Mouse (Mus musculus) stomach, embryonic 16.5 days (tissue): ENCODE measurements around the gene Rbmxl2. TPM values are rescaled to one million over a fixed set of nuclear protein-coding genes. Genes with fewer than 3 reads are reported as not detected.

ENCODE experiments used
- ATAC-seq: fragments of 200-750 bp; cut with Nextera tagmentation; 2 replicates; pipeline ENCODE4 v1.8.0; 2017; ENCODE audit warnings: moderate number of reproducible peaks, moderate TSS enrichment; ENCODE audit not compliant: insufficient read depth, low FRiP score
- H3K27ac ChIP-seq: fragments of 300-500 bp; sonication (generic); 2 replicates; pipeline ENCODE4 v1.5.1; 2014; ENCODE audit warnings: low read length
- H3K27me3 ChIP-seq: fragments of 300-500 bp; sonication (generic); 2 replicates; pipeline ENCODE4 v1.6.1; 2014; ENCODE audit warnings: low read length, control low read depth, mixed read lengths; ENCODE audit not compliant: control insufficient read depth, insufficient read depth
- H3K36me3 ChIP-seq: fragments of 300-500 bp; sonication (generic); 2 replicates; pipeline ENCODE4 v1.6.1; 2014; ENCODE audit warnings: low read length; ENCODE audit not compliant: control insufficient read depth, insufficient read depth
- H3K4me1 ChIP-seq: fragments of 300-500 bp; sonication (generic); 2 replicates; pipeline ENCODE4 v1.6.1; 2014; ENCODE audit warnings: low read length, control low read depth, mixed read lengths; ENCODE audit not compliant: control insufficient read depth, insufficient read depth
- H3K4me2 ChIP-seq: fragments of 300-500 bp; sonication (generic); 2 replicates; pipeline ENCODE4 v1.6.1; 2014; ENCODE audit warnings: low read depth, low read length, mixed read lengths
- H3K4me3 ChIP-seq: fragments of 300-500 bp; sonication (generic); replicated peaks from 2 replicates; pipeline ENCODE4 v1.5.1; 2014; ENCODE audit warnings: mild to moderate bottlenecking, low read length
- H3K9ac ChIP-seq: fragments of 300-500 bp; sonication (generic); 2 replicates; pipeline ENCODE4 v1.6.1; 2014; ENCODE audit warnings: low read length
- H3K9me3 ChIP-seq: fragments of 300-500 bp; sonication (generic); replicated peaks from 2 replicates; pipeline ENCODE4 v1.6.1; 2016; ENCODE audit warnings: low read length, control low read depth; ENCODE audit not compliant: control insufficient read depth
- WGBS: fragments of 180-500 bp; shearing (Covaris S2); extraction: QIAGEN DNeasy Blood & Tissue Kit; methylation state at CpG from one replicate; pipeline ENCODE4 v1.1.7; 2014; 5-methylcytosine and 5-hydroxymethylcytosine counted together
- polyA plus RNA-seq: library from polyadenylated mRNA; unstranded; fragments of >200 nt; fragmentation: Nextera tagmentation; extraction: Ambion mirVana; gene quantifications from 2 replicates; pipeline ENCODE4 v1.2.1, GENCODE M21; 2015

Gene Rbmxl2
- polyA plus RNA-seq: not detected in 2 replicates

GRCm38 (mm10) chr7:107209204-107209860 is at the start of gene Rbmxl2:
Gene Rbmxl2 (plus strand): TSS chr7:107209445.
- Histone ChIP-seq H3K27me3 (peaks cover 30% of the 10 kb centered on the region), H3K4me3 (peak within 1 kb of the TSS; percentile 8; the same call in 1 of the 2 replicates), H3K4me2 (peak within 1 kb of the TSS; percentile 19; the same call in 1 of the 2 replicates), H3K36me3 (no peaks in the 10 kb centered on the region), H3K27ac (no peak within 1 kb of the TSS), H3K9ac (no peak within 1 kb of the TSS), H3K4me1 (no peaks in the 10 kb centered on the region), H3K9me3 (peaks cover 13% of the 10 kb centered on the region)
- no peak for ATAC-seq
- WGBS: 29% methylated on average over 70 of the region's 70 CpGs

DNA sequence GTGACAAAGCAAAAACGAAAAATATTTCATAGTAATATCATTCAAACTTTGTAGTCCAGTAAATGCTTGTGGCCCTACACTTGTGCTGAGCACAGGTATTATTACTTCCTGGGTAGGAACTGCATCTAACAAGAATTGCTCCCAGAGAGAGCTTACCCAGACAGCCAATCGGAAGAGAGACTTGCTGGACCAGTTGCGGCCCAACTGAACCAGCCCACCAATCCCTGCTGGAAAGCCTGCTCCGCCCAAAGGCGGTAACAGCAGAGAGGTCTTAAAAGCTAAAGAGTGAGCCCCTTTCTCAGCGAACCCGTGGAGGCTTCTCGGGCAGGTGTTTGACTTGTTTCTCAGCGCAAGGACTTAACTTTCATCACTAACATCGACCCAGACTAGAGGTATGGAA is 42.6 kb upstream of the Rbmxl2 start, which contains the start of gene Nlrp14:
TSS of gene Nlrp14 (plus strand) at position 301 of the 400 bp plus-strand sequence.
- no peaks in the 10 kb centered on the region for H3K9me3 ChIP-seq
- no peak within 1 kb of the TSS for H3K27ac ChIP-seq
- no peak within 1 kb of the TSS for H3K4me2 ChIP-seq
- H3K4me1 ChIP-seq: no peaks in the 10 kb centered on the region
- no peak for ATAC-seq
- no peak within 1 kb of the TSS for H3K9ac ChIP-seq
- H3K27me3 ChIP-seq: no peaks in the 10 kb centered on the region
- no peak within 1 kb of the TSS for H3K4me3 ChIP-seq
- 74% methylated on average over 10 of the region's 10 CpGs for WGBS
- no peaks in the 10 kb centered on the region for H3K36me3 ChIP-seq

DNA sequence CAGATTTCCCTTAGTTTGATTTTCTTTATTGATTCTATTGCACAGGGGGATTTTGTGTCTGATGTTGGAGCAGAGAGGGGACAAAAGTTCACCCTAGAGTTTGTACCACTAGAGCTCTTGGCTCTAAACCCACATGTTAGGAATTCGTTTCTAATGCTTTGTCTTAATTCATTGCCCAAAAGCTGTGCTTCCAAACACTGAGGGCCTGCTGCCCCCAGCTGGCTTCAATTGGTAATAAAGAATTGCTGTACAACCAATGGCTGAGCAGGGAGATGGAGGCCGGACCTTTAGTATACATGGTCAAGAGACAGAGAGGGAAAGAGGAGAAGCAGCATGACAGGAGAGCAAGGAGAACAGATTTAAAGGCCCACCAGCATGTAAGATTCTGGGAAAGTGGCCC is 28.8 kb upstream of the Rbmxl2 start:
- Histone ChIP-seq H3K4me2 (no peak overlapping the region), H3K4me3 (no peak overlapping the region), H3K27ac (no peak overlapping the region), H3K4me1 (no peaks in the 10 kb centered on the region), H3K9me3 (no peaks in the 10 kb centered on the region), H3K9ac (no peak overlapping the region), H3K27me3 (no peaks in the 10 kb centered on the region), H3K36me3 (no peaks in the 10 kb centered on the region)
- WGBS: 42% methylated on average over 2 of the region's 2 CpGs
- ATAC-seq: no peak

DNA sequence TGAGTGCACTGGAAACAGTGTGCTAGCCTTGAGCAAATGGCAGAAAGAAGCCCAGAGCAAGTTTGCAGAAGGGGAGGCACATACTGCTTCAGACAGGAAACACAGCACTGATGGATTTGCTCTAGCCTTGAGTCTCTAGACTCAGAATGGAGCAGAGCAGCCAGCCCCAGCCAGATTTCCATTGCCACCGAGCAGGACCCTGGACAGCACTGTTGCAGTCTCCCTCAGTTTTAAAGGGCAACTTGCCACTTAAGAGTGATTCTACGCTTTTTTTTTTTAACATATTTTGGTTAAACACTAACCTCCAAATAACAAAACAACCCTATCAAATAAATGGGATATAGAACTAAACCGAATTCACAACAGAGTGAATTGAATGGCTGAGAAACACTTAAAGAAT is 7.4 kb upstream of the Rbmxl2 start:
- Histone ChIP-seq H3K4me3 (no peak overlapping the region), H3K9me3 (no peaks in the 10 kb centered on the region), H3K36me3 (no peaks in the 10 kb centered on the region), H3K4me2 (no peak overlapping the region), H3K4me1 (no peaks in the 10 kb centered on the region), H3K27me3 (no peaks in the 10 kb centered on the region), H3K27ac (no peak overlapping the region), H3K9ac (no peak overlapping the region)
- ATAC-seq: no peak
- 35% methylated on average over 3 of the region's 3 CpGs for WGBS

GRCm38 (mm10) chr7:107207843-107208242 is 1.4 kb upstream of the Rbmxl2 start:
- no peaks in the 10 kb centered on the region for H3K36me3 ChIP-seq
- ATAC-seq: no peak
- H3K9ac ChIP-seq: no peak overlapping the region
- no peak overlapping the region for H3K4me2 ChIP-seq
- H3K4me1 ChIP-seq: no peaks in the 10 kb centered on the region
- H3K27ac ChIP-seq: no peak overlapping the region
- peaks cover 30% of the 10 kb centered on the region for H3K27me3 ChIP-seq
- H3K4me3 ChIP-seq: no peak overlapping the region
- peaks cover 13% of the 10 kb centered on the region for H3K9me3 ChIP-seq
- 85% methylated on average over 3 of the region's 3 CpGs for WGBS

DNA sequence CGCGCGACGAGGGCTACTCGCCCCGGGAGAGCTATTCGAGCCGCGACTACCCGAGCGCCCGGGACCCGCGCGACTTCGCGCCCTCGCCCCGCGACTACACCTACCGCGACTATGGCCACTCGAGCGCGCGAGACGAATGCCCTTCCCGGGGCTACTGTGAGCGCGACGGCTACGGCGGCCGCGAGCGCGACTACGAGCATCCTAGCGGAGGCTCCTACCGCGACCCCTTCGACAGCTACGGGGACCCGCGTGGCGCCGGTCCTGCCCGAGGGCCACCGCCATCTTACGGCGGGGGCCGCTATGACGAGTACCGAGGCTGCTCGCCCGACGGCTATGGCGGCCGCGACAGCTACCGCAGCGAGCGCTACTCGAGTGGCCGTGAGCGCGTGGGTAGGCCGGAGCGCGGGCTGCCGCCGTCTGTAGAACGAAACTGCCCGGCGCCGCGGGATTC is 906 bp downstream of the Rbmxl2 start:
- Histone ChIP-seq H3K9me3 (peaks cover 13% of the 10 kb centered on the region), H3K4me1 (no peaks in the 10 kb centered on the region), H3K4me2 (peak overlapping the region; percentile 19; the same call in 1 of the 2 replicates), H3K9ac (no peak overlapping the region), H3K4me3 (peak overlapping the region; percentile 8; the same call in 1 of the 2 replicates), H3K36me3 (no peaks in the 10 kb centered on the region), H3K27me3 (peaks cover 30% of the 10 kb centered on the region), H3K27ac (no peak overlapping the region)
- no peak for ATAC-seq
- 24% methylated on average over 74 of the region's 77 CpGs for WGBS

DNA sequence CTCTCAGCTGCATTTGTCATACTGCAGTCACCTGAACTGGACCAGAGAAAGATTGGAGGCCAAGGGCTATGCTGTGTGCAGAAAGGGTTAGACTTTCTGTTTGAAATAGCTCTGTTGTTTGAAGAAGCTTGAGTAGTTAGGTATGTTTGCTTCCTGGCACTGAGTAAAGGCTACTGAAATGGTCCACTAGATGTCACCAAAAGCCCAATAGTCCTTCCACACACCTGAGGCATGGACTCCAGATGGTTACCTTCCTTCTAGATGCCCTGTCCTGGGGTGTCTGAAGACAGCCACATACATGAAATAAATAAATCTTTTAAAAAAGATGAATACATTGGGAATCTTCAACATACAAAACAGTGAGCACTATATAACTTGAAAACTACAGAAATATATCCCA is 6.5 kb downstream of the Rbmxl2 start:
- Histone ChIP-seq H3K4me3 (no peak overlapping the region), H3K27ac (no peak overlapping the region), H3K9me3 (no peaks in the 10 kb centered on the region), H3K4me2 (no peak overlapping the region), H3K9ac (no peak overlapping the region), H3K36me3 (no peaks in the 10 kb centered on the region), H3K27me3 (peaks cover 6% of the 10 kb centered on the region), H3K4me1 (no peaks in the 10 kb centered on the region)
- no peak for ATAC-seq

DNA sequence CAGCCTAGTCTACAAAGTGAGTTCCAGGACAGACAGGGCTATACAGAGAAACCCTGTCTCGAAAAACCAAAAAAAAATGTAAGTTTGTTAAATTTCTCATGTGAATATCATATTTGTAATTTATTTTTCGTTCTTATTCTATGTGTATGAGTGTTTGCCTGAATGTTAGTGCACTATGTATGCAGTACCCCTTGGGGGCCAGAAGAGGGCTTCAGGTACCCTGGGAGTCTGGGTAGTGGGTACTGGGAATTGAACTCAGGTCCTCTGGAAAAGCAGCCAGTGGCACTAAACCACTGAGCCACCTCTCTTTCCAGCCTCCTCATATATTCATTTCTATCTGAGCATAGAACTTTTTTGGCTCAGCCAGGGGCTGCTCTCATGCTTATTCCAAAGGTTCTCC is 7.6 kb downstream of the Rbmxl2 start:
- no peak overlapping the region for H3K9ac ChIP-seq
- H3K9me3 ChIP-seq: no peaks in the 10 kb centered on the region
- H3K36me3 ChIP-seq: no peaks in the 10 kb centered on the region
- H3K27ac ChIP-seq: no peak overlapping the region
- no peak overlapping the region for H3K4me3 ChIP-seq
- H3K4me1 ChIP-seq: no peaks in the 10 kb centered on the region
- H3K4me2 ChIP-seq: no peak overlapping the region
- ATAC-seq: no peak
- WGBS: 63% methylated on average over 2 of the region's 2 CpGs
- H3K27me3 ChIP-seq: no peaks in the 10 kb centered on the region

GRCm38 (mm10) chr7:107236854-107237253 is 27.6 kb downstream of the Rbmxl2 start:
- no peak overlapping the region for H3K4me2 ChIP-seq
- no peak overlapping the region for H3K4me3 ChIP-seq
- H3K9ac ChIP-seq: no peak overlapping the region
- ATAC-seq: no peak
- H3K9me3 ChIP-seq: no peaks in the 10 kb centered on the region
- no peaks in the 10 kb centered on the region for H3K4me1 ChIP-seq
- WGBS: 54% methylated on average over 3 of the region's 3 CpGs
- H3K27ac ChIP-seq: no peak overlapping the region
- H3K27me3 ChIP-seq: no peaks in the 10 kb centered on the region
- H3K36me3 ChIP-seq: no peaks in the 10 kb centered on the region
